Mouse (Mus musculus) v-Abl transformed pro-B cells (cell line): ENCODE measurements around the gene Lrrc4c.

Experiments used
- in situ Hi-C, 2 experiments: fragments of 400-800 bp; cut with MboI; formaldehyde crosslinking; loops; one replicate each; pipeline ENCODE4 v1.15.1; 2025; ENCODE audit not compliant: unreplicated experiment in 2 of 2

The Lrrc4c gene

DNA sequence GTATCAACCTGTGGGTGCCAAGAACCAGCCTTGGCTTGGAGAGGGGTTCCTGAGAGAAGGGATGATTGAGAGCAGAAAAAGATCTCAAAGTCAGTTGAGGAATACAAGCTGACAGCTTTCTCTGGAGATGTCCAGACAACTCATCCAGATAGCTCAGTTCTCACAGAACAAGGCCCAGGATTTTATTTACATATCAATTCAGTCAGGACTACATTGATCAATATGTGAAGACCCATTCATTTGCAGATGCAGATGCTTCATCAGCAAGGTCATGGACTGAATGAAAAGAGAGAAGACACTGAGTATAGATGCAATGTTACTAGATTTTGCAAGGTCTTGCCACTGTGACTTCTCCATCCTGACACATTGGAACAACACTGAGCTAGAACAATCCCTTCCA, 457.4 kb downstream of the Lrrc4c start:
- in situ Hi-C loops: no loop called here

DNA sequence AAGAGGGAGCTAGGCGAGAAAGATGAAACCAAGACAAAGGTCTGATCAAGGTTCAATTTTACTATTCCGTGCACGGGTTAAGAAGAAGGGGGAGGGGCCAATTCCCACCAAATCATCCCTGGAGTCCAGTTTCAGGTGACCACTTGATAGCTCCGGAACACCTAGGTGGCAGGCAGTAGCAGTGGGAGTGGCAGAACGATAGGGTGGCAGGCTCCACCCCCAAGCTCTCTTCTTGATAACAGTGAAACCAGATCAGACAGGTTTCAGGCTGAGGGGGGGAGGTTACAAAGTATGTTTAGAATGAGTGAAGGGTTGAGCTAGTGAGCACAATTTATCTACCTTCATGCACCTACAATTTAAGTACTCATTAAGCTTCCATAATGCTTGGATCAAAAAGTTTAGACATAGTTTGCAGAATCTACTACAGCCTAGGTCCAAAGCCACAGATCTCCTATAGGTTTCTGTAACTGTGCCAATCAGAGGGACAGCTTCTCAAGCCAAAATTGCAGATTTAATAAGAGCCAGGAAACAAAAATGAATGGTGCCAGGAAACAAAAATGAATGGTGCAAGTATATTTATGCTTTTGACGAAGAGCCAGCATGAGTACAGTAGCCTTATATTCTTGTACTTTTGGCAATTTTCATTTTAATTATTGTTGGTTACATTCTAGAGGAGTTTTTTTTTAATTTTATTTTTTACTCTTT, 478.9 kb downstream of the Lrrc4c start:
- in situ Hi-C loops: no loop called here

DNA sequence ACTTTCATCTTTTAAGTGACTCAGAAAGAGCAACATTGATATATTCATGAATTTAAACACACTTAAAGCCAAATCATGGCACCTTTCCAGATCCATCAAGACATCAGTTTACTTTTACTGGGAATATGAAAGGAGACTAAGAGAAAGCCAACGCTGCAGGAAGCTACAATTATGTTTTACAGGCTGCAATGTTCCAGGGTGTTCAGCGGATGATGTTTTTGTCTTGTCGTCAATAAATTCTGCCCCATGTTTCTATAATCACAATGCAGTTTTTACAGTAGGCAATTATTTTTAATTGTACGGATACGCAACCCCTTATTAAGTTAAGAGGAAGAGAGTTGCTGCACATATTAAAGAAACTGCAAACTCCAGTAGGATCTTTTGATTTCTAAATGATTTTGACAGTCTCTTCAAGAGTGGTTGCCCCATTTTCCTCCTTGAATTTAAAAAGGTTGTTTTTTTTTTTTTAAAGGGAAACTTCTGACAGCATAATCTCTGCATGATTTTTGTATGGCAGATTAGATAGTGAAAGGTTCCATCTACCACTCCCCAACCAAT, 532.9 kb downstream of the Lrrc4c start:
- in situ Hi-C loops: no loop called here

DNA sequence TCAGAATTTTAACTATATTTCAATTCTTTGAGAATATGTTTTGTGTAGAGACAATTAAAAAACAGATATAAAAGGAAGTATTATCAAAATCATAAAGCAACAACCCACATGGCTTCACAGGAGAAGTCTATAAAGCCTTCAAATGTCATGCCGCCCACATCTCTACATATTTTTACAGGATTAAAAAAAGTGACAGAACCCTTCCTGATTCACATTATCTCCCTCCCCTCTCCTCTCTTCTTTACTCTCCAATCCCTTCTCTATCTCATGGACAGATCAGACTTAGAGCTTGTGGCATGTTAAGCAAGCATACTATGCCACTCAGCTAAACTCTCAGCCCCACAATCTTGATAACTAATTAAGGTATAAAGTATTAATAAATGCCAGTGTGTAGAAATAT, 535.8 kb downstream of the Lrrc4c start:
- in situ Hi-C loops: no loop called here

DNA sequence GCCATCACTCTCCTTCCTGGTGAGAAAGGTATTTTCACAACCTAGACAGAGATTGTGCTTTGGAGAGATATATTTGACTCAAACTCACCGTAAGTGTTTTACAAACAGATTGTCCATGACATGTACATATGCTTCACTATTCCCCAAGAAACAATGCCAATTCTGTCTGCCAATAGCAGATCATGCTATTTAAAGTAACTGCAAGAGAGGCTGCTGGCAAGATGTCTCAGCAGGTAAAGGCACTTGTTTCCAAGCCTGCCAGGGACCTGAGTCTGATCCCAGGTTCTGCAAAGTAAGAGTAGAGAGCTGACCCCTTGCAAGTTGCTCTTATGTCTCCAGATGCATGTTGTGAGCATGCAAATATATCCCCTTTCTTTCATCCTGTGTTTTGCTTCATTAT, 558.1 kb downstream of the Lrrc4c start:
- in situ Hi-C loops: no loop called here

DNA sequence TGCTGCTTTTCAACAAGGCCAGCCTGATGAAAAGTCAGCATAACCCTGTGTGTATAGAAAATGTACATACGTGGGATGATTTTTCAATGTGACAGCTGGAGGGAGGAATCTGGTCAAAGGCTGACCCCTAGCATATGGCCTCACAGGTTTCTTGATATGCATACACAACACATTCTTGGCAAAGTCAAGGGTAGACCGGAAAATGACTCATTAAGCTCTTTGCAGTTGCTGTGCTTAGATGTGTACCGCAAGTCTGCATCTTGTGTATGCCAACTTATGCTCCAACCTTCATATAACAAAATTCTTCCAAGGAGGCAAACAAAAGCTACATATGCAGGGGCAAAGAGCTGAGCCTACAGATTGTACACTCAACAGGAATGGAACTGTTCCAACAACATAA, 631.6 kb downstream of the Lrrc4c start:
- in situ Hi-C loops: no loop called here

DNA sequence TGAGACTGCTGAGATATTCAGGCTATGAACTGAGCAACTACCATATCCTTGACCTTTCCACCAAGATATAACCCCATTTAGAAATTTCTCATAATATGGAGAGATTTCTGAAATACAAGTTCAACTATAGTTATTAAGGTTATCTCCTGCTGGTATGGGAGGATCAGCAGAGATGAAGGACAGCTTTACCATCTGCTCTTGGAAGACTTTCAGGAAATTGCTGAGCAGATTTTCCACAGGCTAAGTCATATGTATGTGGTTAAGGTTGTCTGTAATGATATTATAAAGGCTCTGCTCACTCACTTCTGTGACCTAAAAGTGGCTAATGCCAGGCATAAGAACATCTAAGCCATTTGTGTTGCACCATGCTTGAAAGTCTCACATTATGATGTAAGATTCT, 681.6 kb downstream of the Lrrc4c start:
- in situ Hi-C loops: no loop called here

DNA sequence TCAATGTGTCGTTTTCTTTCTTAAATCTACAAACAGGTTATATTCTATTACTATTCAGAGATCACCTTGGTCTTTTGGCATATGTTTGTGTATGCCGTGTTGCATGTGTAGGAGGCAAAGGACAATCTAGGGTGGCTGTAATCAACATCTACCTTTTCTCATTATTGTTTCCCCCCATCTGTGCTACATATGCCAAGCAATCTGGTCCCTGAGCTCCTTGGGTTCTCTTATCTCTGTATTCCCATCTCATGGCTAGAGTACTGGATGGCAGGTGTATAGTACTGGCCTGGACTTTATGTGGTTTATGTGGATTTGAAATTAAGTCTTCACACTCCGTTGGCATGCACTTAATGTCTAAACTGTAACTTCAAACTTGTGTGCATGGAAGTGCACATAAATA, 700.4 kb downstream of the Lrrc4c start:
- in situ Hi-C loops: no loop called here

DNA sequence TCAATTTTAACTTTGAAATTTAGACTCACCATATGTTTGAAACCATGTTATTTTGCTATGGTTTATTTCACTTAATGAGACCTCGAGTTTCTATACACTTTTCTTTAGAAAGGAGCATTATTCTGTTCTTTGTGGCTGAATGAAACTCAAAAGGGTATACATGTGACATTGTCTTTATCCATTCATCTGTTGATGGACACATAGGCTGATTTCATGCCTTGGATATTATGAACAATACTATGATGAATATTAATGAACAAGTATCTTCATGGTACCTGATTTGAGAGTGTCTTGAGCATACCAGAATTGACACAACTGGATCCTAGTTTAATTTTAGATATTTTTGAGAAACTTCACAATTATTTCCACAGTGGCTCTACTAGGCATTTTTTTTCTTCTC, 709.0 kb downstream of the Lrrc4c start:
- in situ Hi-C loops: no loop called here

DNA sequence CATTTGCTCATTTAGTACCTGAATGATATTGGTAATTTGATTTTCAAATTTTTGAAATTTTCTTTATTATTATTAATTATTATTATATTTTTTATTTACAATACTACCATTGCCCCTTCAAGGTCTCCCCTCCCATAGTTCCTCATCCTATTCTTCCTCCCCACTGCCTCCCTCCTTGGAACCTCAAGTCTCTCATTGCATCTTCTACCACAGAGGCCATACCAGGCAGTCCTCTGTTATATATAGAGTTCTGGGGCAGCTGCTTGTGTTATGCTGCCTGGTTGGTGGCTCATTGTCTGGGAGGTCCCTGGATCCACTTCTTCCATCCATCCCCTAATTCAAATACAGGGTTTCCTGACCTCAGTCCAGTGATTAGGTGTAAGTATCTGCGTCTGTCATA, 709.6 kb downstream of the Lrrc4c start:
- in situ Hi-C loops: no loop called here

DNA sequence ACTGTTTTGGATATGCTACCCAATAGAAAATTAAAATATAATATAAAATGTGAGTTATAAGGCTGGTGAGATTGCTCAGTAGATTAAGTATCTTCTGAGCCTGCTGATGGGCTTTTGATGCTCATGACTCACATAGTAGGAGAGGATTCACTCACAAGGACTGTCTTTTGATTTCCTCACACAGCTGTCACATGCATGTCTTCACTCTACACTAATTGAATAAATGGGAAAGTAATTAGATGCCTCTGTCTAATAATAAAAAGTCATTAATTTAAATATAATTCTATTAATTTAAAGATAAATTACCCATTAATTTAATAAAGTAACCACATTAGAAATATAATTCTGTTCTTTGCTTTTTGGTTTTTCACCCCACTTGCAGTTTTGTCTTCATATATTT, 718.4 kb downstream of the Lrrc4c start:
- in situ Hi-C loops: no loop called here

DNA sequence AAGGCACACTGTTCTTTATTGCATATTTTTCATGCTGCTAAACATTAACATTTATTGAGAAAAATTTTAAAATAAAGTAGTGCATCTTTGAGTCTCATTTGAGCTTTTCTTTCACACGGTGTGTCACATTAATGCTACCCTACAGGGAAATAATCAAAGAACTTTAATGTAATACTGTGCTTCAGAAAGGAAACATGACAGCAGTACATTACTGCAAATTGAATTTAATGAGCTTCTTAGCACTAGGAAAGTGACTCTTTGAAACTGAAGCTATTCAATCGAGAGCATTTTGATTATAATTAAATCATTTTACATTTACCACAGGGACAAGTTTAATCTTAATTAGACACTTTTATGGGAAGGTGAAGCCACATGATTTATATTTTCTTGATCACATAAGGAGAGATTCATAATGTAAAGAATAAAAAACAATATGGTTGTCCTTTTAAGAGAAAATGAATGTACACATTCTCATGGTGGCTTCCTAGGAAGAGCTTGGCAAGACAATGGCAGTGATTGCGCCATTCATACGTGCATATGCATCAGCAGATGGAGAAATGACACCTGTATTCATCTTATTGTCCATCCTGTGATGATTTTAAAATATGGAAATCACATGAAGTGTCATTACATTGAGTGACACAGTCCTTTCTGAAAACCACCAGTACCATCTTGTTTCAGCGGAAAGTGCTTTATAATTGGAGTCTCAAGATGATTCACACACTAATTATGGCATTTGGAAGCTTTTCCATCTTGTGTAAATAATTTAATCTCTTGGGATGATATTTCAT, 719.2 kb downstream of the Lrrc4c start:
- in situ Hi-C loops: no loop called here

DNA sequence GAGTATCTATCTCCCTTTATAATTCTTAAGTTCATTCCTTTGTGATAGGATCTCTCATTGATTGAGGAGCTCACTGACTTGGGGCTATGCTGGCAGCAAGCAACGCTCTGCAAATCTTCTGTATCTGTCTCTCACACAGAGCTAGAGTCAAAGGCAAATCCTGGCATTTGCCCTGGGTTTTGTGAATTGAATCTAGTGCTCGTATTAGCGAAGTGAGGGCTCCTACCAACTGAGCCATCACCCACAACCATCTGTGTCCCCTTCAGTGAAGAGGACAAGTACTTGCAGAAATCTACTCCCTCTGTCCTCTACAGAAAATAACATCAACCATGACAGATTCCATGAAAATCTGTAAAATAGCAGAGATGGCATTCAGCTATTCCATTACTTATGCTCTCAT, 726.0 kb downstream of the Lrrc4c start:
- in situ Hi-C loops: no loop called here

DNA sequence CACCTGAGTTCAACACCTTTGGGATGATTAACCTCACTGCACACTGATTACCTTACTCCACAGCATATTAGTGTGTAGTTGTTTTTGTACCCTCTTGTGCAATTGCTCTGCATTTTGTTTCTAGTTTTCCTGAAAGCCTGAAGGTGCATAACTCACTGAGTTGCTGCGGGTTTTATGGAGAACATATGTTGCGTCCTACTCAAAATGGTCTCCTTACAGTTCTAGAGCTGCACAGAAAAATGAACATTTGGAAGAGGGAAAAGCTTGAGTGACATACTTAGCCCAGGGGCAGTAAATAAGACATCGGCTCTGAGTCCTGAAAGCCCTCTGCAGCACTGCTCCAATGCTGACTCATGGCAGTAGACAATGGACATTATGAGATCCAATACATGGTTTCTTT, 727.7 kb downstream of the Lrrc4c start:
- in situ Hi-C loops: no loop called here

DNA sequence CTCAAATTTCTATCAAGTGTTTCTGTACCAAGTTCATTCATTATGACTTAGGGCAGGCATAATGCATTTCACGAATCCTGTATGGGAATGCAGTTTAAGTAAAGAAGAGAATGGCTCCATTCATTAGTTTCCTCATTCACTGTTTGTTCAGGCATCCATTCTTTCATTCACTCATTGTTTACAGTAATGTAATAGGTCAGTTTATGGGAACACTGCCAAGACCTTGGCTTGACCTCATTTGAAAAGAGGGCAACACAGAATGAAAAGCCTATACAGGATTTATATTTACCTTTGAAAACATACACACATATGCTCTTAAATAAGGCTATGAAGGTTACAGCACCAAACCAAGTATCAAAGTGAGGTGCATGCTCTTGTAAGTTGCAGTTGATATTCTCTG, 762.2 kb downstream of the Lrrc4c start:
- in situ Hi-C loops: no loop called here

DNA sequence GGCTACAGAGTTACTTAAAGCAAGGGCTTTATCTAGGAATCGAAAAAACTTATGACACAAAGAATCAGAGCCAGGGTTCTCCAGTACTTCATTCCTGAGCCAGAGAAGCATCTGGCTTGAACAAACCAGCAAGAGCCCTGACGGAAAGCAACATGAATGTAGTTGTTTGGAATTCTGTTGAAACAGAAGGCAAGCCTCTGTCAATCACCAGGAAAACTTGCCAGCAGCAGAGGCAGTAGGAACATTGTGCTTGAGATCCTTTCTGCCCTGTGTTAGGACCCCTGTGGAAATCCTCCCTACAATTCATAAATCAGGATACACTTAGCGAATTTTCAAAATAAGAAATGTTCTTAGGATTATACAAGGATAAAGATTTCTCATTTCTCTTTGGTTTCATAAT, 780.0 kb downstream of the Lrrc4c start:
- in situ Hi-C loops: no loop called here

DNA sequence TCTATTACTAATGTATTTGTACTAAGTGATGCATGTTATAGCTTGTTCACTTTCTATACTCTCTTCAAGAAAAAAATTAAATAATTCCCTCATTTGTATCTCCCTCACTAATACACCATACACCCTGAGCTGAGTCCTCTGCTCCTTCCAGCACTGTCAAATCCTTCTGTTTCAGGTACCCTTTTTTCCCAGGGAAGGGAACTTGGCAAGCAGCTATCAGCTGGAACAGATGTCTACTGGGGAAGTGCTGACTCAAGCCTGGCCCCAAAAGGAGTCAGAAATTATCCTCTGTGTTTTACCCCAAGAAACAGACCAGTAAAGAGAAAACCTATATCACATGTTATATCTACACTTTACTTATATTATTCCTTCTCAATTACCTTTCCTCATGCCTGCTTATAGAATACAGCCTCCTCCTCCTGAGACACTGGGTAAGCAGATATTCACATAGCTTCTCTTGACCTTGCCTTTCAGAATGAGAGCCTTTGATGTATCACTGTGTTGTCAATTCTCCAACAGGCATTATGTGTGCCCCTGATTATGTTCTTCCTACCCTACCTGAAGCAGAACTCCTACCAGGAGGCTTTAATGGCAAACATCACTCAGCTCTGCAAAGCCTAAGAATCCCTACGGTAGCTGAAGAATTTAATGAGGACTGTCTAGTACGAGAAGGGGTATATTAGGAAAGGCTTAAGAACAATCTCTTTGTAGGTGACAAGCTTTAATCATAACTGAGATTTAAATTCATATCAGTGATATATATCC, 785.6 kb downstream of the Lrrc4c start:
- in situ Hi-C loops: no loop called here

DNA sequence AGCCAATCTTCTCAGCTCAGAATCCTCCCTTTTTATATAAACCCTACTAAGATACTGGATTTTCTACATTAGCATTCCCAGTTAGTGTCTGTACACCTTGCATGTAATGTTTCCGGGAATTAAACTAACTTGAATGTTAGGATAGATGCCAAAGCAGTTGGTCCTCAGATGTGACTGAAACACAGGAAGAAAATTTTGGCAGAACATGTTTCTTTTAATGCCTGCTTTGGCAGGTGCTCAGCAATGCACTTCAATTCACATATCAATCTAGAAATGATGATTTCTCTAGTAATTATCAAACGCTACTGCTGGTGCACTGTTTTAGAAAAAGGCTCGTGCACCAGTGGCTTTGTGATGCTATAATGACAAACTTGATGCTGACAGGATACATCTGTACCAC, 806.3 kb downstream of the Lrrc4c start:
- in situ Hi-C loops: no loop called here

DNA sequence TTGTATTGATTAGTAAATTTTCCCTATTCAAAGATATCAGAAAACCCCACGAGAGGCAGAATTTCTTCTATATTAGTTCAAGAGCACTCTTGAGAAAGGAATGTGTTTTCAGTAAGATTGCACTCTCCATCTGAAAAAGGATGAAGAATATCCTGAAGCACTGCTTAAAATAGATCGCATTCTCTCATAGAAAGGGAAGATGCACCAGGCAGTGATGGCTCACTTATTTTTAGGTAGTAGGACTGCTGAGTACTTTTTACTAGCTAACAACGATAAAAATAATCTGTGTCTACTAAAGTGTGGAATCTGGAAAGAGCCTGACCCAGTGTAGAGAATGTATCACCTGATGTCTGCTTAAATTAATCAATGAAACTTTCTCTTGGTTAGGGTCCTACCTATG, 820.5 kb downstream of the Lrrc4c start:
- in situ Hi-C loops: no loop called here

DNA sequence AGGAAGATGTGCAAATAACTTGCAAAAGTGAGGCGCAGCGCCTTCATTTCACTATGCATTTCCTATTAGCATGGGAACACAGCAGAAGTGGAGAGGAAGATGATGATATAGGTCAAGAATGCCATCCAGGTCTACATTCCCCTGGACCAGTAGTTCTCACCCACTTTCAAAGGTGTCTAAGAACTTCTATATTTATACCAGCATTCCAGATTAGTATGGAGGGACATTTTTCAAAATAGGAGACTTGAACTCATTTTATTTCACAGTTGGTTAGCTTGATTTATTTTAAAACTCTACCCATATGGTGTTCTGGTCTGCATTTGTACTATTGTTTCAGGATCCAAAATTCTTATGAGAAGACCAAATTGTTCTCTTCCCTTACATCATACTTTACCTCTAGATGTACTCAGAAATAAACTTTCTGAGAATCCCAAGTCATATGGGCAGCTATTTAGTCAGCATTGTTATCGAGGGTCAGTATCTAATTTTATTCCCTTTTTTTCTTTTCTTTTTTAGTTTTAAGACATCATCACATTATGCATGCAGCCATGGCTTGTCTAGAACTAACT, 833.7 kb downstream of the Lrrc4c start:
- in situ Hi-C loops: no loop called here

DNA sequence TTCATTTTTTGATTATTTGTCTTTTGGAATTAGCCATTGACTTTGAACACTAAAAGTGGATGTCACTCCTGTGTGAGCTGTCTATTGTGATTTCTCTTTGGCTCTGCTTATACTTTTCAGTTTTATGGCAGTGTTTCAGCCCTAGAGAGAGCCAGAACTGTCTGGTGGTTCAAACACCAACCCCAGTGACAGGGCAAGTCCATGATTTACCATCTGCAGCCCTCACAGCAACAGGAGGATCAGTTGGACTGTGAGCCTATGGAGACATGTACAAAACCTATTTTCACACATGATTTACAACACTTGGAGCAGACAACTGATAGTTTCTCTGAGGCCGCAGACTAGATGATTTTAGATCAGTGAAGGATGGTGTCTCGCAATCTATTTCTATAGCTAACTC, 847.8 kb downstream of the Lrrc4c start:
- in situ Hi-C loops: no loop called here
